Mouse (Mus musculus) R1 (cell line): ENCODE results near the gene Sdc1.

Source experiments
- DNase-seq: peaks from one replicate; pipeline ENCODE4 v3.0.0-alpha.2; 2018; ENCODE audit warnings: low read depth, low spot score

Sdc1 gene

DNA sequence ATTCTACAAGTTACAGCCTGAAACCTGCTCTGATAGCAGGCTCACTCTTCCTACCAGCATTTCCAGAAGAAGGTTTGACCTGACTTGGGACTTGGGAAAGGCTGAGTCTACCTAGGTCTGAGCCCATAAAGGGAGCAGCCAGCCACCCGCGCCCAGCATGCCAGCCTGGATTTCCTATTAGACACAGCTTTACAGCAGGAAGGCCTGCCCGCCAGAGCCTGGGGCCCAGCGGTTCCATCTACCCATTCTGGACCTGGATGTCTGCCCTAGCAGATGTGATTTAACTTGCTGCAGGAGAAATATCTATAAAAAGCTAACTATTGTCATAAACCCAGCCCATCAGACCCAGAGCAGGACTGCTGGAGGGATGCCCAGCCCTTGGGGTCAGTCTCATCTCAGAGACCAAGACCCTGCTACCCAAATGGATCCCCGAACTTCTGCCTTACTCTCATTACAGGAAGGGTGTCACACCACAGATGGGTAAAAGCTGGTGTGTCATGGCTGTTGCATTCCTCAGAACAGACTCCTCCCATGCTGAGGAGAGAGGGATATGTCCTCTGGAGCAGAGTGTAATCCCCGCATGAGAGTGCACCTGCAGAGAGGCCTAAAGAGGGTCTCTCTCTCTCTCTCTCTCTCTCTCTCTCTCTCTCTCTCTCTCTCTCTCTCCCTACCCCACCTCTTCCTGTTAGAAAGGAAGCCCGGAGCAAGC lies 54.0 kb downstream of the Sdc1 start:
- DNase-seq: no peak

- no peak for DNase-seq
These were observed 56.0 kb downstream of the Sdc1 start for GRCm38 (mm10) chr12:8827014-8827715.

GRCm38 (mm10) chr12:8829032-8829660 lies 58.0 kb downstream of the Sdc1 start:
- DNase-seq: no peak

DNA sequence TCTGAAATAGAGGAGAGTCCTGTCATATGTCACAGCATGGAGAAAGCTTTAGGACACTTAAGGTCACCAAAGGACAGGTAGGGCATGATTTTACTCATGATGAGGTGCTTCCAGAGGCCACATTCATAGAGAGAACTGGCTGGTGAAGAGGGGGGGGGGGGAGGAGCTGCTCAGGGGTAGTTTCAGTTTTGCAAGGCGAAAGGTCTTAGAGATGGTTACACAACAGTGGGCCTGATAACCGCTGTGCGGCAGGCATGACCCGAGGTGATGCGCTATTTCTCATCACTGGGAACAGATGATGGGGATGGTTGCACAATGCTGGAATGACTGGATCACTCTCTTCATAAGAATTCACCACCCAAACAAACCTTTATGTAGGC lies 58.5 kb downstream of the Sdc1 start:
- no peak for DNase-seq

DNA sequence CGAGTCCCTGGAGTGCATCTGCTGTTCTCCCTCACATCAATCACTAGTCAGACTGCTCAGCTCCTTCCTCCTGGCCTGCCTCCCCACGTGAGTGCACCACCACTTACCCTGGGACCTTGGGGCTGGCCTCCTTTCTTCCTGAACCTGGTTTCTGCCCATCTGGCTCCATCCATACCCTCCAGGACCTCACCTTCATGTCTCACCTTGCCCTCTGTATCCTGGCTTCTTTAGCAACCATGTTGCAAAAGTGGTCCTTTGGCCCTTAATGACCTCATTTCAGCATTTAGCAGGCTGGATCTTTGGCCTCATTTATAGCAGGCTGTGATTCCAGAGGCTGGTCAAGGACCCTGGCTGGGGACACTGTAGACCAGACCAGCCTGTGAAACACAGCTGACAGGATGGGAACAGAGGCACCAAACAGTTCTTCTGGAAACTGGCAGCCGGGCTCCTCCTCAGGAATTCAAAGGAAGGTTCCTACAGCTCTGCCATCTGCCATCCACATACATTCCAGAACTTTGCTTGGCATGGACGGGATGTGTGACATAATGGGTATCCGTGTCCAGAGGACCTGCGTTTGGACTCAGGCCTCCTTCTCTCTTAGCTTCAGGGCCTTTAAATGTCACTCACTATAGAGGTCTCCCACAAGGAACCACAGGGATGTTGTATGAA lies 60.0 kb downstream of the Sdc1 start:
- no peak for DNase-seq

DNA sequence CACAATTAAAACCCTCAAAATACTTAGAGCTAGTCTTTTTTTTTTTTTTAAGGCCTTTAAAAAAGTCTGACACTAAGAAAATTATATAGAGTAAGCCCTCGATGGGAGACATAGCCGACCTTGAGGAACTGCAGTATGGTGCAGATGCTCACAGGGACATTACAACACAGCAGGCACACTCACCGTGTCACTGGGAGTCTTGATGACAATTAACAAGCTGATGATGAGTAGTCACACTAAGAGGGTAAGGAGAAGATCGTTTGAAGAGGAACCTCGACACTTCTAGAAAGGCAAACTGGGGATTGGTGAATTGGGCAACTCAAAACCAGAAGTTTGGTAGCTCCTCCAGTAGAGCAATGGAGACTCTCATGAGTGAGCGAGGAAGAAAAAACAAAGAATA lies 60.6 kb downstream of the Sdc1 start:
- DNase-seq: no peak

- no peak for DNase-seq
These were observed 69.7 kb downstream of the Sdc1 start for GRCm38 (mm10) chr12:8840782-8841325.

GRCm38 (mm10) chr12:8842725-8843124 lies 71.6 kb downstream of the Sdc1 start:
- no peak for DNase-seq
